Mouse (Mus musculus) embryonic facial prominence, embryonic 12.5 days (tissue): Measurements from ENCODE around the gene Copg2. TPM values are rescaled to one million over a fixed set of nuclear protein-coding genes. Genes with fewer than 3 reads are reported as not detected.
A peak's percentile ranks its signal among the peaks of the same experiment; 100 is the strongest.

ENCODE experiments used
- ATAC-seq: fragments of 200-750 bp; cut with Nextera tagmentation; 2 replicates; pipeline ENCODE4 v1.8.0; 2017; ENCODE audit not compliant: insufficient number of reproducible peaks, insufficient read depth, low FRiP score, low TSS enrichment
- H3K27ac ChIP-seq: fragments of 300-500 bp; sonication (generic); 2 replicates; pipeline ENCODE4 v1.5.1; 2016; ENCODE audit warnings: mild to moderate bottlenecking
- H3K27me3 ChIP-seq: fragments of 300-500 bp; sonication (generic); 2 replicates; pipeline ENCODE4 v1.6.1; 2016; ENCODE audit warnings: mild to moderate bottlenecking, moderate library complexity
- H3K36me3 ChIP-seq: fragments of 300-500 bp; sonication (generic); 2 replicates; pipeline ENCODE4 v1.6.1; 2016; ENCODE audit warnings: mild to moderate bottlenecking
- H3K4me1 ChIP-seq: fragments of 300-500 bp; sonication (generic); 2 replicates; pipeline ENCODE4 v1.6.1; 2016
- H3K4me2 ChIP-seq: fragments of 300-500 bp; sonication (generic); replicated peaks from 2 replicates; pipeline ENCODE4 v1.6.1; 2016; ENCODE audit warnings: mild to moderate bottlenecking, moderate library complexity
- H3K4me3 ChIP-seq: fragments of 300-500 bp; sonication (generic); 2 replicates; pipeline ENCODE4 v1.5.1; 2016; ENCODE audit warnings: mild to moderate bottlenecking
- H3K9ac ChIP-seq: fragments of 300-500 bp; sonication (generic); 2 replicates; pipeline ENCODE4 v1.6.1; 2016; ENCODE audit warnings: mild to moderate bottlenecking, moderate library complexity
- H3K9me3 ChIP-seq: fragments of 300-500 bp; sonication (generic); 2 replicates; pipeline ENCODE4 v1.6.1; 2016; ENCODE audit warnings: mild to moderate bottlenecking, moderate library complexity
- WGBS: fragments of 180-500 bp; shearing (Covaris S2); methylation state at CpG from one replicate; pipeline ENCODE4 v1.1.7; 2016; 5-methylcytosine and 5-hydroxymethylcytosine counted together
- polyA plus RNA-seq: library from polyadenylated mRNA; unstranded; fragments of >200 nt; fragmentation: Nextera tagmentation; extraction: Ambion mirVana; gene quantifications from 2 replicates; pipeline ENCODE4 v1.2.1, GENCODE M21; 2016

Copg2 gene
- polyA plus RNA-seq, 1 experiment from 2014 or later = 21.5 TPM

GRCm38 (mm10) chr6:30730301-30730971 lies 166.2 kb downstream of the Copg2 start:
- no peak overlapping the region for H3K4me3 ChIP-seq
- no peak overlapping the region for H3K9ac ChIP-seq
- no peak overlapping the region for H3K4me2 ChIP-seq
- 55% methylated on average over 12 of the region's 12 CpGs for WGBS
- ATAC-seq = no peak
- no peaks in the 10 kb centered on the region for H3K27me3 ChIP-seq
- H3K36me3 ChIP-seq = no peaks in the 10 kb centered on the region
- peaks cover 24% of the 10 kb centered on the region; the same call in 1 of the 2 replicates for H3K4me1 ChIP-seq
- no peak overlapping the region for H3K27ac ChIP-seq
- H3K9me3 ChIP-seq = peaks cover 11% of the 10 kb centered on the region

- Histone ChIP-seq H3K9ac (0 out of 2 replicates have a peak within 1 kb of the TSS, but pooled peaks have one; percentile 21), H3K4me3 (no peak within 1 kb of the TSS), H3K27me3 (no peaks in the 10 kb centered on the region), H3K4me2 (no peak within 1 kb of the TSS), H3K27ac (0 out of 2 replicates have a peak within 1 kb of the TSS, but pooled peaks have one; percentile 25), H3K9me3 (no peaks in the 10 kb centered on the region), H3K36me3 (no peaks in the 10 kb centered on the region), H3K4me1 (peaks cover 25% of the 10 kb centered on the region)
- 67% methylated on average over 7 of the region's 7 CpGs for WGBS
- ATAC-seq = no peak
Measured at GRCm38 (mm10) chr6:30723331-30723730, 173.3 kb downstream of the Copg2 start, which contains the start of gene Mest. Mest (plus strand) TSS chr6:30723547.

GRCm38 (mm10) chr6:30722385-30723164 lies 174.0 kb downstream of the Copg2 start:
- Histone ChIP-seq H3K4me2 (no peak overlapping the region), H3K4me3 (no peak overlapping the region), H3K27ac (0 out of 2 replicates have a peak overlapping the region, but pooled peaks have one; percentile 17), H3K27me3 (no peaks in the 10 kb centered on the region), H3K4me1 (peaks cover 25% of the 10 kb centered on the region), H3K9me3 (no peaks in the 10 kb centered on the region), H3K9ac (0 out of 2 replicates have a peak overlapping the region, but pooled peaks have one; percentile 21), H3K36me3 (no peaks in the 10 kb centered on the region)
- WGBS = 69% methylated on average over 4 of the region's 4 CpGs
- ATAC-seq = no peak

GRCm38 (mm10) chr6:30716796-30717195 lies 179.8 kb downstream of the Copg2 start:
- H3K27ac ChIP-seq = no peak overlapping the region

GRCm38 (mm10) chr6:30714891-30715471 lies 181.6 kb downstream of the Copg2 start:
- Histone ChIP-seq H3K4me3 (no peak overlapping the region), H3K36me3 (no peaks in the 10 kb centered on the region), H3K27ac (no peak overlapping the region), H3K4me2 (no peak overlapping the region), H3K27me3 (no peaks in the 10 kb centered on the region), H3K9ac (no peak overlapping the region), H3K9me3 (no peaks in the 10 kb centered on the region), H3K4me1 (peaks cover 13% of the 10 kb centered on the region; the same call in 1 of the 2 replicates)
- no peak for ATAC-seq
- WGBS = 85% methylated on average over 5 of the region's 5 CpGs

More at GRCm38 (mm10) chr6:30716796-30717195, 179.8 kb downstream of the Copg2 start:
- Histone ChIP-seq H3K4me2 (no peak overlapping the region), H3K4me1 (peaks cover 9% of the 10 kb centered on the region), H3K27me3 (no peaks in the 10 kb centered on the region), H3K9me3 (no peaks in the 10 kb centered on the region), H3K36me3 (no peaks in the 10 kb centered on the region), H3K9ac (no peak overlapping the region), H3K4me3 (no peak overlapping the region)
- no peak for ATAC-seq
- 90% methylated on average over 7 of the region's 7 CpGs for WGBS

- no peak for ATAC-seq
- H3K9me3 ChIP-seq = no peaks in the 10 kb centered on the region
- no peaks in the 10 kb centered on the region for H3K36me3 ChIP-seq
- H3K27me3 ChIP-seq = no peaks in the 10 kb centered on the region
- H3K4me2 ChIP-seq = no peak overlapping the region
- H3K9ac ChIP-seq = no peak overlapping the region
- no peak overlapping the region for H3K27ac ChIP-seq
- H3K4me1 ChIP-seq = peaks cover 17% of the 10 kb centered on the region; the same call in 1 of the 2 replicates
- 78% methylated on average over 11 of the region's 11 CpGs for WGBS
- H3K4me3 ChIP-seq = no peak overlapping the region
Measured at GRCm38 (mm10) chr6:30713896-30714295, 182.7 kb downstream of the Copg2 start.

- Histone ChIP-seq H3K4me1 (peaks cover 17% of the 10 kb centered on the region; the same call in 1 of the 2 replicates), H3K9ac (no peak overlapping the region), H3K9me3 (no peaks in the 10 kb centered on the region), H3K27ac (no peak overlapping the region), H3K27me3 (no peaks in the 10 kb centered on the region), H3K36me3 (no peaks in the 10 kb centered on the region), H3K4me2 (no peak overlapping the region), H3K4me3 (no peak overlapping the region)
- WGBS = 77% methylated on average over 6 of the region's 6 CpGs
- no peak for ATAC-seq
Measured at GRCm38 (mm10) chr6:30713455-30713854, 183.1 kb downstream of the Copg2 start.

- H3K9me3 ChIP-seq = no peaks in the 10 kb centered on the region
- no peaks in the 10 kb centered on the region for H3K27me3 ChIP-seq
- 0 out of 2 replicates have a peak overlapping the region, but pooled peaks have one; percentile 65 for H3K27ac ChIP-seq
- WGBS = 67% methylated on average over 7 of the region's 7 CpGs
- H3K4me2 ChIP-seq = no peak overlapping the region
- no peak for ATAC-seq
- H3K4me3 ChIP-seq = no peak overlapping the region
- H3K36me3 ChIP-seq = no peaks in the 10 kb centered on the region
- H3K4me1 ChIP-seq = peaks cover 17% of the 10 kb centered on the region; the same call in 1 of the 2 replicates
- no peak overlapping the region for H3K9ac ChIP-seq
Measured at GRCm38 (mm10) chr6:30712484-30712883, 184.1 kb downstream of the Copg2 start.

- Histone ChIP-seq H3K27ac (no peak overlapping the region), H3K9me3 (no peaks in the 10 kb centered on the region), H3K36me3 (no peaks in the 10 kb centered on the region), H3K27me3 (no peaks in the 10 kb centered on the region), H3K4me2 (no peak overlapping the region), H3K4me3 (no peak overlapping the region), H3K9ac (no peak overlapping the region), H3K4me1 (peaks cover 17% of the 10 kb centered on the region; the same call in 1 of the 2 replicates)
- 63% methylated on average over 10 of the region's 10 CpGs for WGBS
- ATAC-seq = no peak
Measured at GRCm38 (mm10) chr6:30711365-30711763, 185.2 kb downstream of the Copg2 start.

- Histone ChIP-seq H3K4me3 (no peak overlapping the region), H3K4me2 (no peak overlapping the region), H3K4me1 (peaks cover 17% of the 10 kb centered on the region; the same call in 1 of the 2 replicates), H3K27ac (peak overlapping the region; percentile 41; the same call in 1 of the 2 replicates), H3K27me3 (no peaks in the 10 kb centered on the region), H3K36me3 (no peaks in the 10 kb centered on the region), H3K9me3 (no peaks in the 10 kb centered on the region), H3K9ac (no peak overlapping the region)
- ATAC-seq = no peak
- 58% methylated on average over 25 of the region's 25 CpGs for WGBS
Measured at GRCm38 (mm10) chr6:30710371-30711364, 185.9 kb downstream of the Copg2 start.
